Mouse (Mus musculus) heart, embryonic 14.5 days (tissue): ENCODE measurements around the gene Dhx30. TPM values are rescaled to one million over a fixed set of nuclear protein-coding genes. Genes with fewer than 3 reads are reported as not detected.
"Not testable (repeated sequence)": the region's sequence is repeated elsewhere in the genome, so short reads cannot be mapped to it uniquely, and the experiment has no call there.

ENCODE experiments used
- ATAC-seq: fragments of 200-750 bp; cut with Nextera tagmentation; 2 replicates; pipeline ENCODE4 v1.8.0; 2017; ENCODE audit warnings: low read depth, moderate TSS enrichment; ENCODE audit not compliant: insufficient number of reproducible peaks, insufficient read depth, low FRiP score
- H3K27ac ChIP-seq, 2 experiments: fragments of 200-500 bp in 1 of 2; fragments of 300-500 bp in 1 of 2; sonication (generic) in 1 of 2; replicated peaks in 1 of 2; 2 replicates each; pipeline ENCODE4 v1.5.1; 2012 to 2014; ENCODE audit warnings: low read depth in 2 of 2, low read length in 2 of 2, control low read depth in 1 of 2, mild to moderate bottlenecking in 1 of 2, mixed read lengths in 1 of 2; ENCODE audit not compliant: control insufficient read depth in 1 of 2, insufficient read depth in 1 of 2
- H3K27me3 ChIP-seq: fragments of 300-500 bp; sonication (generic); 2 replicates; pipeline ENCODE4 v1.6.1; 2014; ENCODE audit warnings: mild to moderate bottlenecking, low read length, control low read depth; ENCODE audit not compliant: control insufficient read depth, insufficient read depth
- H3K36me3 ChIP-seq: fragments of 300-500 bp; sonication (generic); 2 replicates; pipeline ENCODE4 v1.6.1; 2014; ENCODE audit warnings: mild to moderate bottlenecking, control low read depth, low read length, mixed read lengths; ENCODE audit not compliant: control insufficient read depth, insufficient read depth
- H3K4me1 ChIP-seq, 2 experiments: fragments of 200-500 bp in 1 of 2; fragments of 300-500 bp in 1 of 2; sonication (generic) in 1 of 2; 2 replicates each; pipeline ENCODE4 v1.6.1; 2012 to 2014; ENCODE audit warnings: low read length in 2 of 2, control low read depth in 1 of 2, mixed read lengths in 1 of 2; ENCODE audit not compliant: control insufficient read depth in 2 of 2, insufficient read depth in 2 of 2
- H3K4me2 ChIP-seq: fragments of 300-500 bp; sonication (generic); 2 replicates; pipeline ENCODE4 v1.6.1; 2014; ENCODE audit warnings: mild to moderate bottlenecking, low read length
- H3K4me3 ChIP-seq, 2 experiments: fragments of 200-500 bp in 1 of 2; fragments of 300-500 bp in 1 of 2; sonication (generic) in 1 of 2; 2 replicates each; pipeline ENCODE4 v1.5.1; 2012 to 2014; ENCODE audit warnings: low read length in 2 of 2, mild to moderate bottlenecking in 2 of 2, control low read depth in 1 of 2, low read depth in 1 of 2, moderate library complexity in 1 of 2; ENCODE audit not compliant: control insufficient read depth in 1 of 2, insufficient read depth in 1 of 2
- H3K9ac ChIP-seq: fragments of 300-500 bp; sonication (generic); 2 replicates; pipeline ENCODE4 v1.6.1; 2014; ENCODE audit warnings: mild to moderate bottlenecking, low read length
- H3K9me3 ChIP-seq: fragments of 300-500 bp; sonication (generic); 2 replicates; pipeline ENCODE4 v1.6.1; 2016; ENCODE audit warnings: low read length, control low read depth; ENCODE audit not compliant: control insufficient read depth
- WGBS: fragments of 180-500 bp; shearing (Covaris S2); extraction: QIAGEN DNeasy Blood & Tissue Kit; methylation state at CpG from one replicate; pipeline ENCODE4 v1.1.7; 2014; 5-methylcytosine and 5-hydroxymethylcytosine counted together
- polyA plus RNA-seq: library from polyadenylated mRNA; unstranded; fragments of >200 nt; fragmentation: Nextera tagmentation; extraction: Ambion mirVana; gene quantifications from 2 replicates; pipeline ENCODE4 v1.2.1, GENCODE M21; 2014

The Dhx30 gene
- polyA plus RNA-seq, 1 experiment from 2014 or later = 89.5 TPM

DNA sequence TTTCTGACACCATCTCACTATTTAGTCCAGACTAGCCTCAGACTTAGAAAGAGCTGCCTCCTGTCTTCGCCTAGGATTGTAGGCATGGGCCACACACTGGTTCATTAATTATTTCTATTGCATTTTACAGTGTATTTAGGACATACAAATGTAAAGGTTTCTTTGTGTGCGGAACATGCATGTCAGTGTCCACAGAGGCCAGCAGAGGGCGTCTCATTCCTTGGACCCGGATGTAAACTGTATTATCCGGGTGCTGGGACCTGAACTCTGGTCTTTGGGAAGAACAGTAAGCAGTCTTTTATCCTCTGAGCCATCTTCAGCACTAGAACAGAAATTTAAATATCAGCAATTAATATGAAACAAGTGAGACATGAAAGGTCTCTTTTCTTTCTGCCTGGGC lies 16.5 kb upstream of the Dhx30 start:
- Histone ChIP-seq H3K27ac (no peak overlapping the region), H3K4me1 (peaks cover 0 to 22% of the 10 kb centered on the region in 2 experiments; a peak in 2 of 4 replicates), H3K36me3 (peaks cover 28% of the 10 kb centered on the region), H3K9ac (no peak overlapping the region), H3K9me3 (no peaks in the 10 kb centered on the region), H3K4me2 (peak overlapping the region; percentile 73), H3K4me3 (no peak overlapping the region), H3K27me3 (no peaks in the 10 kb centered on the region)
- ATAC-seq = no peak
- WGBS = 81% methylated on average over 5 of the region's 5 CpGs

DNA sequence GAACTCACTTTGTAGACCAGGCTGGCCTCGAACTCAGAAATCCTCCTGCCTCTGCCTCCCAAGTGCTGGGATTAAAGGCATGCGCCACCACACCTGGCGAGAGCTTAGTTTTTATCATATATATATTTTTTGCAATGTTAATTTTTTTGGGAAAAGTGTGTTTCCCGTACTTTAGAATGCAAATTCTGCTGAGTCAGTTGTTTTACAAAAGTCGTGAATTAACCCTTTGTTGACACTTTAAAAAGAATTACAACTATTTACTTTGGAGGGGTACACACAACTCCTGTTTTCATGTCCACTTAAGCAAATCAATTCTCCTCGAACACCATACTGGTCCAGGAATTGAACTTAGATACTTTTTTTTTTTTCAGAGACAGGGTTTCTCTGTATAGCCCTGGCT lies 15.3 kb upstream of the Dhx30 start:
- Histone ChIP-seq H3K9ac (peak overlapping the region; percentile 89), H3K4me3 (peak overlapping the region; percentile 64 to 75), H3K27ac (no peak overlapping the region), H3K9me3 (no peaks in the 10 kb centered on the region), H3K4me2 (peak overlapping the region; percentile 73), H3K36me3 (peaks cover 24% of the 10 kb centered on the region), H3K27me3 (no peaks in the 10 kb centered on the region), H3K4me1 (peaks cover 0 to 22% of the 10 kb centered on the region in 2 experiments; a peak in 2 of 4 replicates)
- WGBS = 58% methylated on average over 6 of the region's 6 CpGs
- ATAC-seq = no peak

- Histone ChIP-seq H3K4me2 (peak overlapping the region; percentile 73), H3K27ac (peak overlapping the region; percentile 43 to 88), H3K9ac (peak overlapping the region; percentile 89), H3K4me1 (peaks cover 0 to 22% of the 10 kb centered on the region in 2 experiments; a peak in 2 of 4 replicates), H3K9me3 (no peaks in the 10 kb centered on the region), H3K4me3 (peak overlapping the region; percentile 64 to 75), H3K36me3 (peaks cover 19% of the 10 kb centered on the region), H3K27me3 (no peaks in the 10 kb centered on the region)
- ATAC-seq = peak; percentile 52
- WGBS = under 1% methylated on average over 30 of the region's 38 CpGs
These were observed 14.6 kb upstream of the Dhx30 start for GRCm38 (mm10) chr9:110132201-110132605.

DNA sequence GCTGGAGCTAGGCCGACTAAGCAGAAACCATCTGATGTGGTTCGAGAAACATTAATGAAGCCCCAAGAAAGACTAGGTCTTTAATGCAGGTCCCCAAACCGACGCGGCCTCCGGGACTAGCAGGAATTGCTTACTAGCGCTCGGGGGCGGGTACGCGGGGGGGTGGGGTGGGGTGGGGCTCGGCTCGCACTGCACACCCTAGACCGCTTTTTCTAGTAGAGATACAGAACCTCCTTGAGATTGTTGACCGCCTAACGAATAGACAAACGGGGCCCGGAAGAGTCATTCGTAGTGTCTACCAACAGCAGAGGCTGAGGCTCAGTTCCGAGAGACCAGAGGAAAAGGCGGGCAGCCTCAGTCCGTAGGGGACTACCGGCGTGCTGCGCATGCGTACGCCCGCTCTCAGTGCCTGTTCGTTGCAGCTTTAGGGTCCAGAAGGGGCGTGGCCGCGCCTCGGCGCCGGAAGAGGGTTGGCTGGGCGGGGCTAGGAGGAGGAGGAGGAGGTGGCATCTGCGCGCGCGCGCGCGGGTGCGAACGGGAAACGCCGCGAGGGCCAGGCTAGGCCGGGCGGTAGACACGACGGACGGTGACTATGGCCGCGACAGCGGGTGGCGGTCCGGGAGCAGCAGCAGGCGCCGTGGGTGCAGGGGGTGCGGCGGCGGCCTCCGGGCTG lies 14.0 kb upstream of the Dhx30 start:
- peak overlapping the region; percentile 64 to 75 for H3K4me3 ChIP-seq

GRCm38 (mm10) chr9:110130896-110131524 lies 13.4 kb upstream of the Dhx30 start:
- 23% methylated on average over 10 of the region's 10 CpGs for WGBS
- H3K9ac ChIP-seq = peak overlapping the region; percentile 76
- ATAC-seq = no peak
- no peaks in the 10 kb centered on the region for H3K27me3 ChIP-seq
- H3K27ac ChIP-seq = peak overlapping the region; percentile 88 to 90
- H3K9me3 ChIP-seq = no peaks in the 10 kb centered on the region
- peaks cover 0 to 22% of the 10 kb centered on the region in 2 experiments; a peak in 2 of 4 replicates for H3K4me1 ChIP-seq
- H3K4me2 ChIP-seq = peak overlapping the region; percentile 73
- peak overlapping the region; percentile 64 to 75 for H3K4me3 ChIP-seq
- peaks cover 7% of the 10 kb centered on the region for H3K36me3 ChIP-seq

More for the DNA sequence above, 14.0 kb upstream of the Dhx30 start:
- H3K9me3 ChIP-seq = no peaks in the 10 kb centered on the region
- H3K4me2 ChIP-seq = peak overlapping the region; percentile 73
- peaks cover 13% of the 10 kb centered on the region for H3K36me3 ChIP-seq
- ATAC-seq = peak; percentile 98
- no peaks in the 10 kb centered on the region for H3K27me3 ChIP-seq
- H3K9ac ChIP-seq = peak overlapping the region; percentile 89
- H3K27ac ChIP-seq = peak overlapping the region; percentile 88 to 90
- peaks cover 0 to 22% of the 10 kb centered on the region in 2 experiments; a peak in 2 of 4 replicates for H3K4me1 ChIP-seq
- whole genome bisulfite sequencing = 0% methylated on average over 61 of the region's 64 CpGs

DNA sequence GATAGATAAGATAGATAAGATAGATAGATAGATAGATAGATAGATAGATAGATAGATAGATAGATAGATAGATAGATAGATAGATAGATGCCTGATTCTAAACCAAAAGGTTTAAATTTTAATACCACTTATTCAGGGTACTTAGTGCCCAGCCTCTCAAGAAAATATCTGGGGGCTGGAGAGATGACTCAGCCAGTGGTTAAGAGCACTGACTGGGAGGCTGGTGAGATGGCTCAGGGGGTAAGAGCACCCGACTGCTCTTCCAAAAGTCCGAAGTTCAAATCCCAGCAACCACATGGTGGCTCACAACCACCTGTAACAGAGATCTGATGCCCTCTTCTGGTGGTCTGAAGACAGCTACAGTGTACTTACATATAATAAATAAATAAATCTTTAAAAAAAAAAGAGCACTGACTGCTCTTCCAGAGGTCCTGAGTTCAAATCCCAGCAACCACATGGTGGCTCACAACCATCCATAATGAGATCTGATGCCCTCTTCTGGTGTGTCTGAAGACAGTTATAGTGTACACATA lies 6.4 kb upstream of the Dhx30 start:
- not testable (repeated sequence) for ATAC-seq, H3K4me1 ChIP-seq, H3K4me2 ChIP-seq, H3K9me3 ChIP-seq, H3K27me3 ChIP-seq, H3K36me3 ChIP-seq, H3K9ac ChIP-seq, H3K27ac ChIP-seq, H3K4me3 ChIP-seq
- 35% methylated on average over 2 of the region's 2 CpGs for WGBS

DNA sequence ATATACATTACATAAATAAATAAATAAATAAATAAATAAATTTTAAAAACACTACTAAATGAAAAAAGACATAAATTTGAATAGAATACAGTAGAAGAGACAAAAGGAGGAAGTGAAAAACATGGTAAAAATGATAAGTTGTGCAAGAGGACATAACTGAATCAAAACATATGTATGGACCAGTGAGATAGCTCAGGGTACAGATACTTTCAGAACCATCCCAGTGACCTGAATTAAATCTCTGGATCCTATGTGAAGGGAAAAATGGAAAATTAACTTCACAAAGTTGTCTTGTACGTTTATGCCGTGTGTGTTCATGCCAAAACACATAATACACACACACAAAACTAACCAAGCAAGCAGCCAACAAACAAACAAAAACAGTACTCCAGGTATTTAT lies 5.7 kb upstream of the Dhx30 start:
- Histone ChIP-seq H3K9me3 (no peaks in the 10 kb centered on the region), H3K36me3 (no peaks in the 10 kb centered on the region), H3K27me3 (no peaks in the 10 kb centered on the region), H3K27ac (no peak overlapping the region), H3K4me1 (peaks cover 0 to 9% of the 10 kb centered on the region in 2 experiments; a peak in 2 of 4 replicates), H3K4me2 (no peak overlapping the region), H3K9ac (no peak overlapping the region), H3K4me3 (no peak overlapping the region)
- WGBS = 66% methylated on average over 2 of the region's 2 CpGs
- no peak for ATAC-seq
